Mouse (Mus musculus) megakaryocyte, embryonic 14.5 days (primary cell): ENCODE data around the gene Tmem150a.

Experiments used
- FLI1 ChIP-seq: IDR thresholded peaks from 2 replicates; pipeline ENCODE4 v1.6.1; 2012; ENCODE audit warnings: low read length, inconsistent platforms, mixed read lengths
- GATA1 ChIP-seq: IDR thresholded peaks from 3 replicates; pipeline ENCODE4 v1.6.1; 2012; ENCODE audit warnings: mixed read lengths, low read length, inconsistent platforms, borderline replicate concordance

GRCm38 (mm10) chr6:72360599-72360935 is 5.3 kb downstream of the Tmem150a start:
- TF ChIP-seq GATA1 (no peak), FLI1 (no peak)
